19 mouse cellular contexts compared by ENCODE assay signal in genomic region chr19:41836719-41837118, GRCm38 (mm10). TPM values are rescaled to one million over a fixed set of nuclear protein-coding genes. Genes with fewer than 3 reads are reported as not detected.
A peak's percentile ranks its signal among the peaks of the same experiment; 100 is the strongest.
DNase-seq lines count a peak whose midpoint lies in the region; ATAC-seq lines count a peak whose summit lies in the region.
"Had no signal": no experiment of that assay in that cellular context is flagged by ENCODE, and none has a peak within 500 bp of the region (broad histone marks: within the 10 kb centered on the region; RNA-seq: fewer than 3 reads in every experiment).

No protein-coding gene starts in this region.

- WGBS in heart, embryonic 12.5 days, result 44% methylated on average over 3 of the region's 3 CpGs
- WGBS in midbrain, embryonic 11.5 days, result 50% methylated on average over 3 of the region's 3 CpGs
- WGBS in midbrain, embryonic 10.5 days, result 61% methylated on average over 3 of the region's 3 CpGs
- 30% methylated on average over 3 of the region's 3 CpGs for WGBS in liver, embryonic 15.5 days (ENCODE audit: insufficient replicate concordance)

- DNase-seq in heart, postnatal 14 days, result no peak
- peak; percentile 83 for DNase-seq in midbrain, embryonic 11.5 days (ENCODE audit: low spot score, missing footprints)
- no peak for DNase-seq in midbrain, embryonic 10.5 days (ENCODE audit: low spot score)
- DNase-seq in c-Kit-positive CD71-positive TER-119-positive erythroid progenitor cells, embryonic 14.5 days (ENCODE audit: low spot score), result no peak
- DNase-seq: adrenal gland, adult 8-10 months; cerebellum, adult 9-10 months; gastrocnemius, postnatal 25 days; heart, postnatal 36 days; kidney, adult 2 months; kidney, postnatal 10 days; right cerebral cortex, postnatal 14 days had no signal

- peaks cover 10% of the 10 kb centered on the region; the same call in 1 of the 2 replicates for H3K27me3 ChIP-seq in heart, embryonic 12.5 days (replicated peaks)
- peaks cover 3% of the 10 kb centered on the region; the same call in 1 of the 2 replicates for H3K27me3 ChIP-seq in midbrain, embryonic 11.5 days (ENCODE audit: control insufficient read depth, insufficient read depth, low read length)
- H3K27me3 ChIP-seq in midbrain, embryonic 10.5 days (ENCODE audit: low read depth, poor library complexity, severe bottlenecking), result peaks cover 30% of the 10 kb centered on the region
- no peaks in the 10 kb centered on the region for H3K27me3 ChIP-seq in liver, embryonic 15.5 days
- H3K27me3 ChIP-seq: midbrain, embryonic 15.5 days had no signal

- H3K4me3 ChIP-seq in heart, embryonic 12.5 days, result no peak overlapping the region
- no peak overlapping the region for H3K4me3 ChIP-seq in midbrain, embryonic 11.5 days (ENCODE audit: low read depth, low read length)
- no peak overlapping the region for H3K4me3 ChIP-seq in midbrain, embryonic 10.5 days
- H3K4me3 ChIP-seq in liver, embryonic 15.5 days (replicated peaks), result peak overlapping the region; percentile 35
- H3K4me3 ChIP-seq: embryonic facial prominence, embryonic 12.5 days; limb, embryonic 15.5 days; midbrain, embryonic 15.5 days; myocyte had no signal

- H3K4me2 ChIP-seq in heart, embryonic 12.5 days, result no peak overlapping the region
- no peak overlapping the region for H3K4me2 ChIP-seq in midbrain, embryonic 11.5 days
- H3K4me2 ChIP-seq in liver, embryonic 15.5 days, result peak overlapping the region; percentile 60
- H3K4me2 ChIP-seq: limb, embryonic 15.5 days had no signal

- H3K27ac ChIP-seq in heart, embryonic 12.5 days (ENCODE audit: poor library complexity, severe bottlenecking), result peak overlapping the region; percentile 41; the same call in 1 of the 2 replicates
- H3K27ac ChIP-seq in midbrain, embryonic 11.5 days (ENCODE audit: low read depth, low read length), result no peak overlapping the region
- no peak overlapping the region for H3K27ac ChIP-seq in midbrain, embryonic 10.5 days (replicated peaks)
- H3K27ac ChIP-seq in liver, embryonic 15.5 days (replicated peaks), result peak overlapping the region; percentile 92
- H3K27ac ChIP-seq: embryonic facial prominence, embryonic 12.5 days; hindbrain, postnatal 0 days; limb, embryonic 15.5 days had no signal

- ATAC-seq in heart, embryonic 12.5 days (ENCODE audit: insufficient number of reproducible peaks, low FRiP score), result no peak
- ATAC-seq in midbrain, embryonic 11.5 days (ENCODE audit: low FRiP score), result no peak
- ATAC-seq in liver, embryonic 15.5 days (ENCODE audit: insufficient read depth), result no peak
- no peak for ATAC-seq in granulocyte monocyte progenitor cell, adult 5-6 weeks (replicated peaks; ENCODE audit: poor library complexity, severe bottlenecking)

- intact Hi-C loops in heart, postnatal 14 days (cut with DNase I), result no loop called here

- H3K9ac ChIP-seq in heart, embryonic 12.5 days, result no peak overlapping the region
- H3K9ac ChIP-seq in midbrain, embryonic 11.5 days (ENCODE audit: low read length), result no peak overlapping the region
- H3K9ac ChIP-seq in liver, embryonic 15.5 days, result peak overlapping the region; percentile 37; the same call in 1 of the 2 replicates
- H3K9ac ChIP-seq: embryonic facial prominence, embryonic 12.5 days; limb, embryonic 15.5 days; midbrain, embryonic 15.5 days had no signal

- no peaks in the 10 kb centered on the region for H3K9me3 ChIP-seq in heart, embryonic 12.5 days (replicated peaks)
- H3K9me3 ChIP-seq in midbrain, embryonic 11.5 days (ENCODE audit: control insufficient read depth, low read length), result no peaks in the 10 kb centered on the region
- no peaks in the 10 kb centered on the region for H3K9me3 ChIP-seq in midbrain, embryonic 10.5 days (replicated peaks)
- no peaks in the 10 kb centered on the region for H3K9me3 ChIP-seq in liver, embryonic 15.5 days (replicated peaks)
- H3K9me3 ChIP-seq: embryonic facial prominence, embryonic 12.5 days; limb, embryonic 15.5 days; midbrain, embryonic 15.5 days had no signal

- H3K4me1 ChIP-seq in heart, embryonic 12.5 days (replicated peaks), result peaks cover 55% of the 10 kb centered on the region
- peaks cover 12% of the 10 kb centered on the region for H3K4me1 ChIP-seq in midbrain, embryonic 11.5 days (ENCODE audit: control insufficient read depth, insufficient read depth, low read length)
- peaks cover 39% of the 10 kb centered on the region for H3K4me1 ChIP-seq in midbrain, embryonic 10.5 days
- H3K4me1 ChIP-seq in liver, embryonic 15.5 days (replicated peaks), result peaks cover 94% of the 10 kb centered on the region

- H3K36me3 ChIP-seq in heart, embryonic 12.5 days, result no peaks in the 10 kb centered on the region
- no peaks in the 10 kb centered on the region for H3K36me3 ChIP-seq in midbrain, embryonic 11.5 days (ENCODE audit: control insufficient read depth, insufficient read depth, low read length)
- no peaks in the 10 kb centered on the region for H3K36me3 ChIP-seq in midbrain, embryonic 10.5 days
- H3K36me3 ChIP-seq in liver, embryonic 15.5 days (replicated peaks), result no peaks in the 10 kb centered on the region
- H3K36me3 ChIP-seq: embryonic facial prominence, embryonic 12.5 days; limb, embryonic 15.5 days; midbrain, embryonic 15.5 days had no signal

RNA-seq across cellular contexts. Expression of gene Frat1, which starts 6.9 kb away (rescaled TPM):
- 2.5 and 3.2 TPM in 2 replicates for polyA plus RNA-seq in heart, embryonic 12.5 days (2016; fragmentation: Nextera tagmentation; extraction: Ambion mirVana)
- total RNA-seq in heart, postnatal 14 days (2021), result 1 to 10 TPM; 2.5 to 3.2 TPM
- 9.7 and 10.1 TPM in 2 replicates for polyA plus RNA-seq in midbrain, embryonic 11.5 days (2014; fragmentation: Nextera tagmentation; extraction: Ambion mirVana)
- polyA plus RNA-seq in midbrain, embryonic 10.5 days (2016; fragmentation: Nextera tagmentation; extraction: Ambion mirVana), result 10.3 and 11.9 TPM in 2 replicates
- 8.5 and 9.1 TPM in 2 replicates for polyA plus RNA-seq in liver, embryonic 15.5 days (2015; fragmentation: Nextera tagmentation; extraction: Ambion mirVana)
- 2.6 and 5.6 TPM in 2 replicates for total RNA-seq in granulocyte monocyte progenitor cell, adult 5-6 weeks (2014; fragmentation: Nextera tagmentation)
- total RNA-seq in granulocyte monocyte progenitor cell, adult 5-6 weeks (2017), result 10.0 and 11.2 TPM in 2 replicates

RNA-seq across cellular contexts. Expression of gene Frat2, which starts 11.2 kb away (rescaled TPM):
- polyA plus RNA-seq in heart, embryonic 12.5 days (2016; fragmentation: Nextera tagmentation; extraction: Ambion mirVana), result 3.6 TPM in 2 replicates
- 1 to 10 TPM; 5.9 to 6.6 TPM for total RNA-seq in heart, postnatal 14 days (2021)
- polyA plus RNA-seq in midbrain, embryonic 11.5 days (2014; fragmentation: Nextera tagmentation; extraction: Ambion mirVana), result 6.6 and 7.2 TPM in 2 replicates
- 5.4 and 6.5 TPM in 2 replicates for polyA plus RNA-seq in midbrain, embryonic 10.5 days (2016; fragmentation: Nextera tagmentation; extraction: Ambion mirVana)
- 4.4 and 4.5 TPM in 2 replicates for polyA plus RNA-seq in liver, embryonic 15.5 days (2015; fragmentation: Nextera tagmentation; extraction: Ambion mirVana)
- 18.9 and 20.6 TPM in 2 replicates for total RNA-seq in granulocyte monocyte progenitor cell, adult 5-6 weeks (2014; fragmentation: Nextera tagmentation)
- total RNA-seq in granulocyte monocyte progenitor cell, adult 5-6 weeks (2017), result 25.7 and 33.4 TPM in 2 replicates

RNA-seq across cellular contexts. Expression of gene Arhgap19, which starts 34.9 kb away (rescaled TPM):
- polyA plus RNA-seq in heart, embryonic 12.5 days (2016; fragmentation: Nextera tagmentation; extraction: Ambion mirVana), result 17.8 and 19.5 TPM in 2 replicates
- total RNA-seq in heart, postnatal 14 days (2021), result 1 to 10 TPM; 2.5 to 3.5 TPM
- polyA plus RNA-seq in midbrain, embryonic 11.5 days (2014; fragmentation: Nextera tagmentation; extraction: Ambion mirVana), result 36.6 and 38.8 TPM in 2 replicates
- polyA plus RNA-seq in midbrain, embryonic 10.5 days (2016; fragmentation: Nextera tagmentation; extraction: Ambion mirVana), result 38.1 and 39.5 TPM in 2 replicates
- 26.6 and 29.4 TPM in 2 replicates for polyA plus RNA-seq in liver, embryonic 15.5 days (2015; fragmentation: Nextera tagmentation; extraction: Ambion mirVana)
- total RNA-seq in granulocyte monocyte progenitor cell, adult 5-6 weeks (2014; fragmentation: Nextera tagmentation), result 19.8 and 25.9 TPM in 2 replicates
- total RNA-seq in granulocyte monocyte progenitor cell, adult 5-6 weeks (2017), result 43.2 and 55.3 TPM in 2 replicates

RNA-seq across cellular contexts. Expression of gene Rrp12, which starts 59.3 kb away (rescaled TPM):
- polyA plus RNA-seq in heart, embryonic 12.5 days (2016; fragmentation: Nextera tagmentation; extraction: Ambion mirVana), result 16.9 TPM in 2 replicates
- 10 to 100 TPM; 10.7 to 12.9 TPM for total RNA-seq in heart, postnatal 14 days (2021)
- 13.2 and 14.7 TPM in 2 replicates for polyA plus RNA-seq in midbrain, embryonic 11.5 days (2014; fragmentation: Nextera tagmentation; extraction: Ambion mirVana)
- 34.0 and 35.4 TPM in 2 replicates for polyA plus RNA-seq in midbrain, embryonic 10.5 days (2016; fragmentation: Nextera tagmentation; extraction: Ambion mirVana)
- polyA plus RNA-seq in liver, embryonic 15.5 days (2015; fragmentation: Nextera tagmentation; extraction: Ambion mirVana), result 8.5 and 8.6 TPM in 2 replicates
- total RNA-seq in granulocyte monocyte progenitor cell, adult 5-6 weeks (2014; fragmentation: Nextera tagmentation), result 14.8 and 22.3 TPM in 2 replicates
- 18.1 and 20.1 TPM in 2 replicates for total RNA-seq in granulocyte monocyte progenitor cell, adult 5-6 weeks (2017)

Comparison
In these comparisons a context has a peak if more than half of its experiments do, and no peak if none do; other contexts are left out.
1. H3K27ac ChIP-seq: peak in heart, embryonic 12.5 days (single experiment) and liver, embryonic 15.5 days (single experiment); none in midbrain, embryonic 11.5 days (single experiment) and midbrain, embryonic 10.5 days (single experiment).